ENCODE assay signal across 8 mouse cellular contexts in genomic region chr19:36815396-36816271, GRCm38 (mm10). TPM values are rescaled to one million over a fixed set of nuclear protein-coding genes. Genes with fewer than 3 reads are reported as not detected.
DNase-seq lines count a peak whose midpoint lies in the region; ATAC-seq and TF ChIP-seq lines count a peak whose summit lies in the region.

No protein-coding gene starts in this region.

- peak; percentile 88 for DNase-seq in NIH3T3 (ENCODE audit: low read depth)
- DNase-seq in embryo, embryonic 9.5 days (ENCODE audit: extremely low spot score): peak; percentile 59
- DNase-seq in kidney, postnatal 0 days (ENCODE audit: low spot score): peak; percentile 92
- DNase-seq in liver, postnatal 0 days: peak; percentile 28
- no peak for DNase-seq in gastrocnemius, postnatal 14 days

- intact Hi-C loops in gastrocnemius, postnatal 14 days (cut with DNase I; ENCODE audit: low total_unique reads): loop anchor here (5.0 to 10.0 kb wide), 2 partner anchors 59 to 102 kb away; partner anchors contain the start of gene Fgfbp3

- H3K36me3 ChIP-seq in heart, embryonic 15.5 days: no peaks in the 10 kb centered on the region
- no peaks in the 10 kb centered on the region for H3K36me3 ChIP-seq in kidney, postnatal 0 days (ENCODE audit: insufficient read depth, low read length)
- H3K36me3 ChIP-seq in liver, postnatal 0 days (replicated peaks; ENCODE audit: insufficient read depth, low read length): no peaks in the 10 kb centered on the region
- no peaks in the 10 kb centered on the region for H3K36me3 ChIP-seq in neural tube, embryonic 13.5 days

- H3K27ac ChIP-seq in heart, embryonic 15.5 days: no peak overlapping the region
- H3K27ac ChIP-seq in kidney, postnatal 0 days: no peak overlapping the region
- no peak overlapping the region for H3K27ac ChIP-seq in liver, postnatal 0 days (ENCODE audit: low read depth)
- no peak overlapping the region for H3K27ac ChIP-seq in neural tube, embryonic 13.5 days (replicated peaks)

- no peaks in the 10 kb centered on the region for H3K9me3 ChIP-seq in heart, embryonic 15.5 days (replicated peaks)
- no peaks in the 10 kb centered on the region for H3K9me3 ChIP-seq in kidney, postnatal 0 days (replicated peaks; ENCODE audit: low read length)
- H3K9me3 ChIP-seq in liver, postnatal 0 days (ENCODE audit: low read length): no peaks in the 10 kb centered on the region
- H3K9me3 ChIP-seq in neural tube, embryonic 13.5 days: no peaks in the 10 kb centered on the region

- peak overlapping the region; percentile 66 for H3K4me2 ChIP-seq in heart, embryonic 15.5 days
- H3K4me2 ChIP-seq in kidney, postnatal 0 days (ENCODE audit: low read length): peak overlapping the region; percentile 53
- H3K4me2 ChIP-seq in liver, postnatal 0 days (ENCODE audit: low read depth, low read length): peak overlapping the region; percentile 67
- H3K4me2 ChIP-seq in neural tube, embryonic 13.5 days: peak overlapping the region; percentile 50

- TF ChIP-seq EP300 in liver, postnatal 0 days (IDR thresholded peaks at IDR 0.05; ENCODE audit: low read depth): no peak

- peak overlapping the region; percentile 39 for H3K4me3 ChIP-seq in heart, embryonic 15.5 days
- no peak overlapping the region for H3K4me3 ChIP-seq in kidney, postnatal 0 days (replicated peaks; ENCODE audit: low read depth, low read length)
- peak overlapping the region; percentile 22; the same call in 1 of the 2 replicates for H3K4me3 ChIP-seq in liver, postnatal 0 days (ENCODE audit: low read depth, low read length)
- 0 out of 2 replicates have a peak overlapping the region, but pooled peaks have one; percentile 8 for H3K4me3 ChIP-seq in neural tube, embryonic 13.5 days

- peaks cover 20% of the 10 kb centered on the region for H3K4me1 ChIP-seq in heart, embryonic 15.5 days (replicated peaks)
- H3K4me1 ChIP-seq in kidney, postnatal 0 days (replicated peaks; ENCODE audit: insufficient read depth, low read length): 0 out of 2 replicates have a peak, but pooled peaks cover 4% of the 10 kb centered on the region
- peaks cover 14% of the 10 kb centered on the region for H3K4me1 ChIP-seq in liver, postnatal 0 days (ENCODE audit: insufficient read depth)
- H3K4me1 ChIP-seq in neural tube, embryonic 13.5 days (replicated peaks): peaks cover 14% of the 10 kb centered on the region

- H3K27me3 ChIP-seq in heart, embryonic 15.5 days: no peaks in the 10 kb centered on the region
- no peaks in the 10 kb centered on the region for H3K27me3 ChIP-seq in kidney, postnatal 0 days (ENCODE audit: insufficient read depth, low read length)
- H3K27me3 ChIP-seq in liver, postnatal 0 days (ENCODE audit: insufficient read depth, low read length): no peaks in the 10 kb centered on the region
- peaks cover 3% of the 10 kb centered on the region; the same call in 1 of the 2 replicates for H3K27me3 ChIP-seq in neural tube, embryonic 13.5 days

- WGBS in heart, embryonic 15.5 days: 13% methylated on average over 32 of the region's 32 CpGs
- 17% methylated on average over 32 of the region's 32 CpGs for WGBS in kidney, postnatal 0 days
- 11% methylated on average over 32 of the region's 32 CpGs for WGBS in liver, postnatal 0 days (ENCODE audit: insufficient replicate concordance)
- 23% methylated on average over 32 of the region's 32 CpGs for whole genome bisulfite sequencing in neural tube, embryonic 13.5 days

- H3K9ac ChIP-seq in heart, embryonic 15.5 days: 0 out of 2 replicates have a peak overlapping the region, but pooled peaks have one; percentile 33
- 0 out of 2 replicates have a peak overlapping the region, but pooled peaks have one; percentile 28 for H3K9ac ChIP-seq in kidney, postnatal 0 days (ENCODE audit: low read depth, low read length)
- H3K9ac ChIP-seq in liver, postnatal 0 days (replicated peaks): 0 out of 2 replicates have a peak overlapping the region, but pooled peaks have one; percentile 16
- H3K9ac ChIP-seq in neural tube, embryonic 13.5 days: 0 out of 2 replicates have a peak overlapping the region, but pooled peaks have one; percentile 41

- peak; percentile 94 for ATAC-seq in CD4-positive, CD25-positive, alpha-beta regulatory T cell, adult 4 months
- ATAC-seq in heart, embryonic 15.5 days (replicated peaks; ENCODE audit: insufficient number of reproducible peaks, insufficient read depth, low FRiP score, low read depth): peak; percentile 58
- 0 out of 2 replicates have a peak, but pooled peaks have one; percentile 40 for ATAC-seq in kidney, postnatal 0 days (replicated peaks; ENCODE audit: low FRiP score, low read depth)
- peak; percentile 67 for ATAC-seq in liver, postnatal 0 days
- ATAC-seq in neural tube, embryonic 13.5 days (ENCODE audit: low read depth): peak; percentile 62

- peak; percentile 93 for TF ChIP-seq CTCF in kidney, postnatal 0 days (IDR thresholded peaks at IDR 0.05; ENCODE audit: low read depth)
- TF ChIP-seq CTCF in liver, postnatal 0 days (IDR thresholded peaks at IDR 0.05; ENCODE audit: low read depth): peak; percentile 78

RNA-seq across cellular contexts. Expression of gene Tnks2, which starts 18.4 kb away (rescaled TPM):
- 10 to 100 TPM; 23.5 to 34.1 TPM for polyA plus RNA-seq in CD4-positive, CD25-positive, alpha-beta regulatory T cell, adult 4 months (2017; shearing (Covaris generic))
- 27.9 and 39.1 TPM in 2 replicates for polyA plus RNA-seq in heart, embryonic 15.5 days (2015; fragmentation: Nextera tagmentation; extraction: Ambion mirVana)
- 34.9 and 38.1 TPM in 2 replicates for polyA plus RNA-seq in kidney, postnatal 0 days (2015; fragmentation: Nextera tagmentation; extraction: Ambion mirVana)
- polyA plus RNA-seq in liver, postnatal 0 days (2015; fragmentation: Nextera tagmentation; extraction: Ambion mirVana): 9.3 and 9.8 TPM in 2 replicates
- polyA plus RNA-seq in neural tube, embryonic 13.5 days (2015; fragmentation: Nextera tagmentation; extraction: Ambion mirVana): 48.4 and 53.2 TPM in 2 replicates
- total RNA-seq in gastrocnemius, postnatal 14 days (2021): 100 to 1,000 TPM; 109 to 116 TPM

Comparison
In these comparisons a context has a peak if more than half of its experiments do, and no peak if none do; other contexts are left out.
1. ATAC-seq: peak in every context shown above with its lines; median percentile 94 in CD4-positive, CD25-positive, alpha-beta regulatory T cell, adult 4 months; 67 in liver, postnatal 0 days; 62 in neural tube, embryonic 13.5 days; 58 in heart, embryonic 15.5 days; 40 in kidney, postnatal 0 days.